Mouse (Mus musculus) urinary bladder, postnatal 0 days (tissue): ENCODE results near the gene Rdh9. TPM values are rescaled to one million over a fixed set of nuclear protein-coding genes. Genes with fewer than 3 reads are reported as not detected.

ENCODE experiments used
- polyA plus RNA-seq: library from polyadenylated mRNA; unstranded; fragments of >200 nt; fragmentation: Nextera tagmentation; extraction: Ambion mirVana; gene quantifications from 2 replicates; pipeline ENCODE4 v1.2.1, GENCODE M21; 2015

The Rdh9 gene
- 0.14 and 0.27 TPM in 2 replicates for polyA plus RNA-seq

DNA sequence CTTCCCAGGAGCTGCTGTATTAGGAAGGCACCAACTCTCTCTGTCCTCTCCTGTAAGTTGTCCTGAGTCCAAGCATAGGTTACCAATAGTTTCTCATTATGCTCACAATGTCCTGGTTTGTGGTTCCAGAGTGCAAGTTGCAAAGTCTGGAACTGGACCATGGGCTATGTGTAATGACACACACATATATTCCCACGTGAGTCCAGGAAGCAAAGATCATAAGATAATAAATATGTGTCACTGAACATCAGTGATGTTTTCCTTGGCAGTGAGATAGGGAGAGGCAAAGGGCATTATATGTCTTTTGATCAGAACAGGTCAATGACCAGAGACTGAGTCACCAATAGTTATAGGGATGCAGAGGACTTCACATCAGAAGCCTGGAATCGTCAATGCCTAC, at the start of gene Rdh9:
TSS of gene Rdh9 (plus strand) at position 376 of the 400 bp plus-strand sequence.

DNA sequence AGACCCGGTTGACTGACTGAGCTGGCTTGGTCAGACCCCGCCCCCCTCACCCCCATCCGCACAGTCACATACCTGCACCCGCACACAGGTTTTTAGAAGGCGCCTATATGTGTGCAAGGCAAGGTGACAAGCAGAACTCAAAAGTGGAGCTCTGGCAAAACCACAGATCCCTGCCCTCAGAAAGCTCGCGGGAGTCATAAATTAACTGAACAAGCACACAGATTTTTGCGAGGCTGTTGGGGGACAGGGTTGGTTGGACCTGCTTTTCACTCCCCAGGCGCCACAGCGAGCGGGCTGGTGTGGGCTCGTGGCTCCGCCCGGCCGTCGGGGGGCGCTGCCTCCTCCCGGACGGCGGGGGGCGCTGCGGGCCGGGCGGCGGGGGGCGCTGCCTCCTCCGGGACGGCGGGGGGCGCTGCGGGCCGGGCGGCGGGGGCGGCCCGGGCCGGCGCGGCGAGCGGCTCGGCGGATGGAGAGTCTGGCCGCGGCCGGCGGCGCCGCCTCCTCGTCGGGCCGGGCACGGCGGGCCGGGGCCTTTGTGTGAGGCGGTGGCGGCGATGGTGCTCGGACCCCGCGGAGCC, 37.0 kb upstream of the Rdh9 start, which contains the start of gene Zbtb39:
TSS of gene Zbtb39 (plus strand) at position 456 of the 578 bp plus-strand sequence.

GRCm38 (mm10) chr10:127751548-127751947, 24.6 kb upstream of the Rdh9 start, which contains the start of gene Gpr182:
TSS of gene Gpr182 (minus strand) at chr10:127751732.

GRCm38 (mm10) chr10:127759181-127760110, 16.7 kb upstream of the Rdh9 start, which contains the start of the genes Rdh1 and Rdh16f1:
TSS of gene Rdh1 (plus strand) at chr10:127759721.
TSS of gene Rdh16f1 (plus strand) at chr10:127759787.

GRCm38 (mm10) chr10:127800891-127801290, 24.7 kb downstream of the Rdh9 start, which contains the start of gene Rdh16:
TSS of gene Rdh16 (plus strand) at chr10:127801152.

Other genes with a start within 250 kb of the Rdh9 start
- 1.5 and 2.4 TPM in 2 replicates for gene Nxph4, start 241.8 kb upstream of the Rdh9 start, polyA plus RNA-seq
- gene Lrp1, start 155.2 kb upstream of the Rdh9 start, polyA plus RNA-seq, result 66.3 and 68.2 TPM in 2 replicates
- 40.9 and 44.7 TPM in 2 replicates for gene Stat6, start 133.4 kb upstream of the Rdh9 start, polyA plus RNA-seq
- 5.7 and 6.4 TPM in 2 replicates for gene Nemp1, start 109.5 kb upstream of the Rdh9 start, polyA plus RNA-seq
- 13.3 and 15.3 TPM in 2 replicates for gene Nab2, start 107.8 kb upstream of the Rdh9 start, polyA plus RNA-seq
- gene Myo1a, start 71.2 kb upstream of the Rdh9 start, polyA plus RNA-seq, result 0.05 and 0.13 TPM in 2 replicates
- gene Tac2, start 51.9 kb upstream of the Rdh9 start, polyA plus RNA-seq, result not detected in 2 replicates
- 1.1 and 1.4 TPM in 2 replicates for gene Zbtb39, start 36.8 kb upstream of the Rdh9 start, polyA plus RNA-seq
- 0.54 and 0.60 TPM in 2 replicates for gene Gpr182, start 24.7 kb upstream of the Rdh9 start, polyA plus RNA-seq
- not detected in 2 replicates for gene Rdh1, start 16.7 kb upstream of the Rdh9 start, polyA plus RNA-seq
- gene Rdh16f1, start 16.6 kb upstream of the Rdh9 start, polyA plus RNA-seq, result not detected in 2 replicates
- not detected in 2 replicates for gene Rdh16, start 24.8 kb downstream of the Rdh9 start, polyA plus RNA-seq
- gene Rdh19, start 73.5 kb downstream of the Rdh9 start, polyA plus RNA-seq, result not detected in 2 replicates
- gene Rdh16f2, start 90.1 kb downstream of the Rdh9 start, polyA plus RNA-seq, result not detected in 2 replicates
- 0.12 TPM in 1 of 2 replicates, not detected in the other for gene Rdh7, start 112.4 kb downstream of the Rdh9 start, polyA plus RNA-seq
- 0.07 TPM in 1 of 2 replicates, not detected in the other for gene Sdr9c7, start 122.1 kb downstream of the Rdh9 start, polyA plus RNA-seq
- not detected in 2 replicates for gene Hsd17b6, start 231.2 kb downstream of the Rdh9 start, polyA plus RNA-seq
- 18.1 and 22.6 TPM in 2 replicates for gene Prim1, start 238.8 kb downstream of the Rdh9 start, polyA plus RNA-seq